Mouse (Mus musculus) kidney, postnatal 14 days (tissue): ENCODE data around the gene Obscn.

Experiments used
- DNase-seq: peaks from one replicate; pipeline ENCODE4 v3.0.0; 2022; ENCODE audit warnings: mixed read lengths

The Obscn gene

DNA sequence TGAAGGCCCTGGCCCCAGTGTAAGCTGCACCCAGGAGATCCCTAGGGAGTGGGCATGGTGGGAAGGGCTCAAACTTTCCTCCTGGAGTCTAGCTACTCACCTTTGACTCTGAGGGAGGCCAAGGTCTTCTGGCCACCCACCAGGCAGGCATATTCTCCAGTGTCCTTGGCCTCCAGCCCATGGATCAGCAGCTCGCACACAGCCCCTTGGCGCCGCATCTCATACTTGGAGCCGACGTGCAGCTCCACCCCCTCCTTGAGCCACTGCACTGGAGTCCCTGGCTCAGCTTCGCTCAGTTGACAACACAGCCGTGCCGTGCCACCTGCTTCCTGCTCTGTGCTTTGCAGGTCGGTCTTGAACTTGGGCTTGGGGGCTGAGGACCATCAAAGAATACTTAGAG lies 85.2 kb downstream of the Obscn start:
- DNase-seq, result peak; percentile 7

DNA sequence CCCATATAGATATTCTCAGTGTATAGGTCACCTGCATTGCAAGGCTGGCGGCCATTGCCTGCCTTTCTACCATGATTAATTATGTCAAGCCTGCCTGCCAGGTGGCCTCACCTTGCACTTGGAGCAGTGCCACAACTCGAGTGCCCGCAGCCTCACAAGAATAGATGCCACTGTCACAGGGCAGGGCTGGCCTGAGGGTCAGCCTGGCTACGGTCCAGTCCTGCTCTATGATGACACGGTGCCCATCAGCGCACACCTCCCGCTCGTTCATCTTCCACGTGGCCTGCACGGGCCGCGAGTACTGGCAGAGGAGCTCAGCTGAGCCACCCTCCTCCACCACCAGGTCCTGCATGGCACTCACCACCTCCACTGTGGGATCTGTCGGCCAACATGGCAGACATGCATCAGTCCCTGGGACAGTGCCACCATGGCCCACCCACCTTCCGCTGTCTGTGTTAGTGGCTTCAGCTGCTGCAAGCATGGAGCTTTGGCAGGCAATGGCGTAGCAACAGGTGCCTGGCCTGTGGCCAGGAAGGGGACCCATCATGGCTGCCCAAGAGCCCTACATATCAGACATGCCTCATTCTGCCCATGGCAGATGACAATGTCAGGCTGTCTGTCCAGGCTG lies 91.4 kb downstream of the Obscn start:
- no peak for DNase-seq

- DNase-seq, result no peak
Observed at GRCm38 (mm10) chr11:59029003-59029402, 107.2 kb downstream of the Obscn start.

DNA sequence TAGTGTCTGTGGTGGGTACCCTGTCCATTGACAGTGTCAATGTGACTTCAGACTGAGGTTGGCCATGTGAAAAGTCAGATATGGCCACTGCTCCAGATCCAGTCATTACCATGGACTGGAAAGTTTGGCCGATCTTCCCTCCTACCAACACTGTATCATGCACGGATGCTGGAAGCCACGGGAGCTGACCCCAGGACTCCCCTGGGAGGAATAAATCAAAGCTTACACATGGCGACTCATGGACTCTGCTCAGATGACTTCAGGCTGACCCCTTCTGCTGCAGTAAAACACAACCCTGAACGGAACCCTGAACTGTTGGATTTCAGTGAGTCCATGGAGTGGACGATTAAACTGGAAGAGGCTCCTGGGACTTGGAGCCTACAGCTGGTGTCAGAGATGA lies 109.8 kb downstream of the Obscn start:
- DNase-seq, result peak; percentile 41

GRCm38 (mm10) chr11:59015052-59015451 lies 121.2 kb downstream of the Obscn start:
- DNase-seq, result peak; percentile 19

DNA sequence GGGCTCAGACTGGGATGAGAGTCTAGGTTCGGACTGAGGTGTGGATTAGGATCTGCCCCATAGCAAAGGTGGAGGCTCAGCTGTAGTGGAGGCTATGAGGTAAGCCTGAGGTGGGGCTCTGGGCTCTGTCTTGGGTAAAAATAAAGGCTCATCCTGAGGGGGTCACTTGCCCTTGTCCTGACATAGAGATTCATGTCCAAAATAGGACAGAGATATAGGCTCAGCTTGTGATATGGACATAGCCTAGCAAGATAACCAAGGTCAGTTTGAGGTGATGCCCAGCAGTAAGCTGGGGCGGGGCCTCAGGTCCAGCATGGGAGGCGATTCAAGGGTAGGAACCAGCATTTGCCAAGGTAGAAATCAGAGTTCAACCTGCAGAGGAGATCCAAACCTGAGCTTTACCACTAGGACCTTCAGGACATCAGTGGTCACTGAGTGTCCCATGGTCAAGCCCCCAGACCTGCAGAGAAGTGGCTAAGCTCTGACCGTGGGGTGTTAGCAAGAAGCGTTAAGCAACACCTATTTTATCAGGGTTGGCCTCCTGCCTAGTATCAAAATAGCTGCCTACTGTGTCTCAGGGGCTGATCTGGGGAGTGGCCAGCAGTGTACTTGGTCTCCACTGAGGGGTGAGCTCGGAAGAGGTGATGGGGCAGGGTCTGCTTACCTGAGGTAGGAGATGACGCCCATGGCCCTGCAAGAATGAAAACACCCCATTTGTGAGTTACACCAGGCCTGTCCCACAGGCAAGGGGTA lies 133.7 kb downstream of the Obscn start:
- DNase-seq, result no peak

DNA sequence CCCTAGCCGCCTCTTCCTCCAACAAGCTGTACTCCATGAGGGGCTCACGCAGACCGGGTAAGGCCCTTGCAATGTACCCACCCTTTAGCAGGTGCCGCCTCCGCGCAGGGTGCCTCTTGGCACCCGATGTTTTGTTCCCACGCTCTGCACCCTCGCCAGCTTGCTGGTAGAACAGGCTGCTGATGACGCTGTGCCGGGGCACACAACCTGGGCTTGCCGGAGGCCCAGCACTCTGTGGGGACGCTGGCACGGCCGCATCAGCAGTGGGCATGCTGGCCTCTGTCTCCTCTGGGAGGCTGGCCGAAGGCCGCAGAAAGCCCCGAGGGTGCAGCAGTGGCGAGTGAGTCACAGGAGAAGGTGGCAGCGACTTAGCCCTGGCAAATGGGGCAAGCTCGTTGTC lies 135.6 kb downstream of the Obscn start:
- no peak for DNase-seq

GRCm38 (mm10) chr11:58999830-59000229 lies 136.4 kb downstream of the Obscn start:
- DNase-seq, result no peak

- DNase-seq, result no peak
Observed at GRCm38 (mm10) chr11:58999158-58999557, 137.0 kb downstream of the Obscn start.

- no peak for DNase-seq
Observed at GRCm38 (mm10) chr11:58997541-58997940, 138.7 kb downstream of the Obscn start.

- DNase-seq, result no peak
Observed at GRCm38 (mm10) chr11:58995807-58996370, 140.3 kb downstream of the Obscn start.

DNA sequence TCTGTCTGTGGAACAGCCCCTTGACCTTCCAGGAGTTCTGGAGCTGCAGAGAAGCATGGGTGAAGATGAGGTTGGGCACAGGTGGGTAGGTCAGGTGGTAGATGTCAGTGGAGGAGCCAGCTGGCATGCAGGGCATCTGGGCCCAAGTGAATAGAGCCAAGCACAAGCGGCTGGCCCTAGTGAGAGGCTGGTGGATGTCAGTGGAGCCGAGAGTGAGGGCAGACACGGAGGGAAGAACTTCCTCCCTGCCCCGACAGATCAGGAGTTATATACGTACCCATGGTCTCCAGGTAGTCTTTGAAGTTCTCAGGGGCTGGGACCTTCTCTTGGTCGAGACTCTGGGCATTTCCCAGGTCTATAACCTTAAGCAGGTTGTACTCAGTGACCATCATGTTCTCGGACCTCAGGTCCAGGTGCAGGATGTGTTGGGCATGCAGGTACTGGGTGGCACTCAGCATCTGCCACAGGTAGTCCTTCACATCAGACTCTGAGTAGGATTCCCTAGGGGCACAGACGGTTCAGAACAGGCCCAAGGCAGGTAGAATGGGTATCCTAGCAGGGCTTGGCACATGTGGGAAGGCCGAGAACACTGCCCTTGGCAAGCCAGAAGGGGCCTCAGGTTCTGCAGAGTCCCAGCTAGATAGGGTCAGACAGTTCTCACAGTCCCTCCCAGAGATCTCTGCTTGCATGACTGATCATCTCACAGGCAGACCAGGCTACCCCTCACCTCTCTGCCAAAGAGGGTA lies 141.0 kb downstream of the Obscn start:
- no peak for DNase-seq

DNA sequence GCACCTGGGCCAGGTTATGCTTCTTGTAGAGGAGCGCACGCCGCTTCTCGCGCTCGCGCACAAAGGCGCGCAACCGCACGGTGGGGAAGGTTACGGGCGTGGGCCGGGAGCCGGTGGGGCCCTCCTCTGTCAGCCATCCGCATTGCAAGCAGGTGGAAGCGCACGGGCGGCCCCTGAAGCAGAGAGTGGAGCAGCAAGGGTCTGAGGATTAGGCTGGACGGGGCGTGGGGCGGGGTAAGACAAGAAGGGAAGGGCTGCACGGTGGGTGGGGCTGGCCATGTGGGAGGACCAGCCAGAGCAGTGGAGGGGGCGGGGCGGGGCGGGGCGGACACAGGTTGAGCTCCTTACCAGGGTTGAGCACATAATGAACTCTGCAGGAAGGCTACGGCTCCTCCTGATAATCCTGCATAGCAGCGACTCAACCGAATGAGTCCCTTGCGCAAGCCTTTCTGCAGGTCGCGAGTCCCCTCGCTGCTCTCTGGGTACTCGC lies 141.8 kb downstream of the Obscn start:
- DNase-seq, result peak; percentile 75

DNA sequence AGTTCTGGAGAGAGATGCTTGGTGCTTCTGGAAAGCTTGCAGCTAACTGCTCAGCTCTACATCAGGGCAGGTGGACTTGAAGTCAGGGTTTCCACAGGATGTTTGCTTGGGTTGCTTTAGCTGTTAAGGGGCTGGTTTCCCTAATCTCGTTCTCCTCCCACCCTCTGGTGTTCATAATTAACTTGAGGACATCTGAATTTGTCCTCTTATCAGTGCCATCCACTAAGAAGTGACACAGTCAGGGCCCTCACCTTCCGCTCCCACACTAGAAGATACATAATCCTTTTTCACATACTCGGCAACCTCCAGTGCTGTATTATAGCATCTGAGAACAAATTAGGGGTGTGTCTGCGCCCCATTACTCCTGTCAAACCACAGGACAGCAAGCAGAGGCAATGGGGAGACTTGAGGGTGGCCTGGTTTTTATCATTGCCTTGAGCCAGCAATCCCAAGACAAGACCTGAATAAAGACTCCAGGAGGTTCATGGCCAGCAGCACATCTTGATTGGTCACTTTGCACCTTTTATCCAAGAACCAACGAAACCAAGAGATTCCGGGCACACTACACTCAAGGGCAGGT lies 143.0 kb downstream of the Obscn start:
- DNase-seq, result no peak

GRCm38 (mm10) chr11:58991911-58992310 lies 144.3 kb downstream of the Obscn start:
- DNase-seq, result no peak

- DNase-seq, result no peak
Observed at GRCm38 (mm10) chr11:58990794-58991193, 145.4 kb downstream of the Obscn start.

DNA sequence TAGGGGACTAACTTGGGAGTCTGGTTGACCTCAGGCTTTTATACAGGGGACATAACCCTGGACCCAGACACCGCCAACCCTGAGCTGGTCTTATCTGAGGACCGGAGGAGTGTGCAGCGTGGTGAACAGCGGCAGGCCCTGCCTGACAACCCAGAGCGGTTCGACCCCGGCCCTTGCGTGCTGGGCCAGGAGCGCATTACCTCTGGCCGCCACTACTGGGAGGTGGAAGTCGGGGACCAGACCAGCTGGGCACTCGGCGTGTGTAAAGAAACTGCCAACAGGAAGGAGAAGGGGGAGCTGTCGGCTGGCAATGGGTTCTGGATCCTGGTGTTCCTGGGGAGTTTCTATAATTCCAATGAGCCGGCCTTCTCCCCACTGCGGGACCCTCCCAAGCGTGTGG lies 146.1 kb downstream of the Obscn start:
- no peak for DNase-seq

- no peak for DNase-seq
Observed at GRCm38 (mm10) chr11:58989166-58989565, 147.0 kb downstream of the Obscn start.

DNA sequence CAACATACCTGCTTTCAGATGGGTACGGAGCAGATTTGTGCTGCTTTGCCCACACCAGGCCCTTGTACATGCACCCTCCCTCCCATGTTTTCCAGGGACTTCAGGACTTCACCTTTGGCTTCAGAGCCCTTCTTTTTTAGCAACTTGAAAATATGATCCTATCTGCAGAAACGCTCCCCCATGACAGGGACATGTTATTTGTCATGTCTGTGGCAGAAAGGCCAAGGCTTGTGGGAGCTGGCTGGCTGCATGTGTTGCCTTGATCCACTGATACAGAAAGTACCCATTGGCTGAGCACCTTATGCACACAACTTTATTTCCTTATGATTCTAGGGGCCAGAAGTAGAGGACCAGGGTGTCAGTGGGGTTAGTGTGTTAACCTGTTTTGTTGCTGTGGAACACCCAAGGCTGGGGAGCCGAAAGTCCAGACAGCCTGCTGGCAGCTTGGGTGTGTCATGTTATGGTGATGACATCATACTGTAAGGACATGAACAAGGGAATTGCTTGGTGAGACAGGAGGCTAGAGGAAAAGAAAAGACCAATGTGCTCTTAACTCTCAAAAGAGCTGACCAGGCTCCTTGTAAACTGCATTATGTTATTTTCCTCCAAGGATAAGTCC lies 150.8 kb downstream of the Obscn start:
- no peak for DNase-seq

DNA sequence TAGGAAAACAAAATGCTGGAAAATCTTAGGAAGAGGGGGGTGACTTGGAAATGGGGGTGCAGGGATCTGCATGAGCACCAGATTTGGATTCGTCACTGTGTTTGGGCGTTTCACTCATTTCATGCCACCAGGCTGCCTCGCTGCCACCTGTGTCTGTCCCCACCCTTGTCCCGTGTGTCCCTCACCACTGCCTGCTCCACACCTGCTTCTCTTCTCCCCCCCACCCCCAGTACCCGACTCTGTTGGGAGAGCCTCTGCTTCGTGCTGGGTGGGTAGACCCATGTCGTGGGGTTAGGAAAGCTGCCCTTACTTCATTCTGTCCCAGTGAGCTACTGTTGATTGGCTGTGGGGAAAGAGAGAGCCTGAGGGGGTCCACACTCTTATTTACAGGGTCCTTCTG lies 151.5 kb downstream of the Obscn start:
- no peak for DNase-seq

GRCm38 (mm10) chr11:58983691-58984341 lies 152.4 kb downstream of the Obscn start:
- DNase-seq, result no peak

DNA sequence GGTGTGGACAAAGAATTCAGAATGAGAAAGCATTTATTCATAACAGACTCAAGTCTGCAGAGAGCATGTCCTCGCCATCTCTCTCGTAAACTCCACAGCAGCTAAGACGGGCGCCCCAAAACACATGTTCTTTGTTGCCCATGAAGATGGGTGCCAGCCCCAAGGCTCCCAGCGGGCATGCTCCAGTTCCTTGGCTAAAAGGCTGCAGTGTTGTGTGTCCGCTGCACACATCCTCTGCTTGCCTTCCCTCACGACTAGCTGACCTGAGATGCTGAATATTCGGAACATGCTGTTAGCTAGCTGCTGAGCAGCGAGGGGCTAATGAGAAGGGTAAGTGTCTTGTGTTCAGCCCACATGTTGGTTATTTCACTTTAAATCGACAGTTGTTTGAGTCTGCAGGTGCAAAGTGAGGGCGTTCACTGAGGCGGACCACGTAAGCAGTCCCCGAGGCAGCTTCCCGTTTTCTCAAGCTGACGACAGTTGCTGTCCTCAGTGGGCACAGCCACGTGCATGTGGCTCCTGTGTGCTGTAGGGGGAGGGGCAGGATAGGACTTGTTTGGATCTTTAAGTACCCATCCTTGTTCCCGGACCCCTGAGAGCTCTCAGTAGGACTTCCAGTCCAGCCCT lies 153.6 kb downstream of the Obscn start:
- DNase-seq, result no peak
